Mouse (Mus musculus) bone marrow macrophage, adult 2 months (primary cell): ENCODE data around the gene Amer2. TPM values are rescaled to one million over a fixed set of nuclear protein-coding genes. Genes with fewer than 3 reads are reported as not detected.

ENCODE experiments used
- H3K27ac ChIP-seq: 2 replicates; pipeline ENCODE4 v1.5.1; 2012; ENCODE audit warnings: low read depth, low read length; ENCODE audit not compliant: insufficient read depth
- H3K4me1 ChIP-seq: 2 replicates; pipeline ENCODE4 v1.6.1; 2012; ENCODE audit warnings: low read length; ENCODE audit not compliant: control insufficient read depth, insufficient read depth
- H3K4me3 ChIP-seq: 2 replicates; pipeline ENCODE4 v1.5.1; 2012; ENCODE audit warnings: mild to moderate bottlenecking, low read length, moderate library complexity; ENCODE audit not compliant: insufficient read depth
- CTCF ChIP-seq: IDR thresholded peaks from 2 replicates; pipeline ENCODE4 v1.5.1; 2012; ENCODE audit warnings: low read depth, mild to moderate bottlenecking, low read length, moderate library complexity
- POLR2A ChIP-seq: IDR thresholded peaks from 2 replicates; pipeline ENCODE4 v1.6.1; 2012; ENCODE audit warnings: mild to moderate bottlenecking, low read depth, low read length, borderline replicate concordance
- polyA plus RNA-seq: library from polyadenylated mRNA; stranded (reverse); fragments of >200 nt; gene quantifications from 2 replicates; pipeline ENCODE4 v1.2.4, GENCODE M21; 2012; ENCODE audit not compliant: missing spikeins, insufficient read depth, insufficient read length

The Amer2 gene
- polyA plus RNA-seq, 1 experiment: 0.15 TPM

DNA sequence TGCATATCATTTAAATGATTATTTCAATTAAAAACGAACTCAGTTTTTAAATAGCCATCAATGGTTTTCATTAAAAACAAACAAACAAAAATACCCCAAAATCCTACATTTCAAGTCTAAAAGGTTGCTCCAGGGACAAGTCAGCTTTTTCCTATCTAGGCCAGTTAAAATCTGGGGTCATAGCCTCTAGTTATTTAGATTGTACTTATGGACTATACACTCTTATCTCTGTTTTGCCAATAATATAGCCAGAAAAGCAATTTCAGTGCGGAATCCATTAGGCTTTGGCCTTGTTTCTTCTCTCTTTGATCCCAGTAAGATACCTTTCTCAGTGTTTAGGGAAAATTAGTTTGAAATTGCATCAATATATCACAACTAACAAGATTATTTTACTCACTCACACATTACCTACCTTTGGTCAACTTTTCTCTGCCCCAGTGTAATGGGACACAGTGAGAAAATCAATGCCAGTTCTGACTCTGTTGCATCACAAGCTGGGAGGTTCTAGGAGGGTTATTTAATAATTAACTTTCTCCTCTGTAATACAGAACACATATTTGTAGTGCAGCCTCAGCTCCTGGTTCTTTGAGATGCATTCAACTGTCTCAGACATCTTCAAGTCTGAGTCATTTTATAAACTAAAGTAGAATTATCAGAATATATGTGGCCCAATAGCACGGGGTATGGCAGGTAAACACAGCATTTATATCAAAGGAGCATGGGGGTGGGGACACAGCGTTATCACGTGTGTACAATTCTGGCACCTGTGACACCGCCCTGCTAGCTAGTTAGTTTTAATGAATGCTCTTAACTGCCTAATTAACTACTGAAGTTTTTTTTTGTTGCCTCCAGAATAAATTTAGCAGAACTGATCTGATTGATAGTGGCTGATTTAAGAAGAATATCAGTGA lies 13.8 kb downstream of the Amer2 start:
- no peak overlapping the region for H3K27ac ChIP-seq
- H3K4me3 ChIP-seq: no peak overlapping the region
- no peaks in the 10 kb centered on the region for H3K4me1 ChIP-seq
- TF ChIP-seq CTCF (no peak), POLR2A (no peak)

DNA sequence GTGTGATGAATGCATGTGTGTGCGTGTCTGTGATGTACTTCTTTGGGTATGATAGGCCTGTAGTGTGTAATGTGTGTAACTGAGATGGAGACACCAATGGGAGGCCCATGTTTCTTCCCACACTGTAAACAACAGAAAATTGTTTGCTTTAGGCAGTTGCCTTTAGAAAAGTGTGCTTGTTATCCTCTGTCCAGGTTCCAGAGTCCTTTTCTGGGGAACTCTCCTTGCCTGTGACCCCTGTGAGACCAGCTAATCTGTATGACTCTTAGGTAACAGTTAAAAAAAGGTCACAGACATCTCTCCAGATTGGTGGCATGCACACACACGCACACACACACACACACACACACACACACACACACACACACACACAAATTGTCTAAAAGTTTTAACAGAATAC lies 15.3 kb downstream of the Amer2 start:
- no peaks in the 10 kb centered on the region for H3K4me1 ChIP-seq
- TF ChIP-seq POLR2A (no peak), CTCF (no peak)
- no peak overlapping the region for H3K4me3 ChIP-seq
- H3K27ac ChIP-seq: no peak overlapping the region

DNA sequence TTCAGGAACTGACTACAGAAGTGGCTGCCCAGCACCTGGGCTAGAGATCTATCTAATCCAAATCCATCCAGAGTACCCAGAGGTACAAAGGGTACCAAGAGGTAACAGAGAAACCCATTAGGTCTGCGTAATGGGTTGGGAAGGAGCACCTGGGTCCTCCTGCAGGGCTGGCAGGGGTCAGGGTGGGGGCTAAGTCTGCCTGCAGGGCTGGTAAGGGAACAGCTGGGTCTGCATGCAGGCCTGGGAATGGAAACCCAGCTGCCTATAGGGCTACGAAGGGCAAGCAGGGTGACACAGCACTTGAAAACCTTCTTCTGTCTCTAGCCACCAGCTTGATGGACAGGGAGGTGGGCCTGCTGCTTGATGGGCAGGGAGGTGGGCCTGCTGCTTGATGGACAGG lies 19.1 kb downstream of the Amer2 start:
- H3K4me3 ChIP-seq: no peak overlapping the region
- H3K4me1 ChIP-seq: no peaks in the 10 kb centered on the region
- TF ChIP-seq POLR2A (no peak), CTCF (no peak)
- no peak overlapping the region for H3K27ac ChIP-seq

DNA sequence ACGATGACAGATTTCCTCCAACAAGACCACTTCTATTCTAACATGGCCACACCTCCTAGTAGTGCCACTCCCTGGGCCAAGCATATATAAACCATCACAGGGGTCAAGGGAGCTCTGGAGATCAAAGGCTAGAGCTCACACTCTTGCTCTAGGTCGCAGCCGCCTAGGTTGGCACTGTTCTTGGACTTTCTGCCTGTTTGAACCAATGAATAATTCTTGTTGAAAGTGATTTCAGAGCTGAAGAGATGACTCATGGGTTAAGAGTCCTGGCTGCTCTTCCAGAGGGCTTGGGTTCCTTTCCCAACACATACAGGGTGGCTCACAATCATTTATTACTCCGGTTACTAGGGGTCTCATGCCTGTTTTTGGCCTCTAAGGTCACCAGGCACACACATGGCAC lies 24.3 kb downstream of the Amer2 start:
- no peaks in the 10 kb centered on the region for H3K4me1 ChIP-seq
- no peak overlapping the region for H3K27ac ChIP-seq
- no peak overlapping the region for H3K4me3 ChIP-seq
- no peak for TF ChIP-seq CTCF
- TF ChIP-seq POLR2A: no peak

DNA sequence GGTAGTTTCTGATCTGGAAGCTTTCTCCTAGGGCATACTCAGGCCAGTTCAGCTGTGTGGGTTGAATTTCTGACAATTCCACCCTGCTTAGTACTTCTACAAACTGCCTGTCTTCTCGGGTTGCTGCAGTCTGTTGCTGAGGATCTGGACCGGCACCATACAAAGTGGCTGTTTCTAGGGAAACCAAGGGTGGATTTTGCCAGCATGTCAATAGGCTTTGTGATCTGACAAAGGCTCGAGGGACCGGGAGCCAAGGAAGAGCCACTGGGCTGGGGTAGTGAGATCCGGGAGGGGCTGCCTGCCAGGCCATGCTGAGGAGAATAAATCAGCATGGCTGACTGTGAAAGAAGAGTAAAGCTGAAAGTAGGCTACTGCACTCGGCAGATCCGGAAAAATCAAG lies 25.8 kb downstream of the Amer2 start:
- Histone ChIP-seq H3K4me1 (no peaks in the 10 kb centered on the region), H3K4me3 (no peak overlapping the region), H3K27ac (no peak overlapping the region)
- TF ChIP-seq CTCF (no peak), POLR2A (no peak)

DNA sequence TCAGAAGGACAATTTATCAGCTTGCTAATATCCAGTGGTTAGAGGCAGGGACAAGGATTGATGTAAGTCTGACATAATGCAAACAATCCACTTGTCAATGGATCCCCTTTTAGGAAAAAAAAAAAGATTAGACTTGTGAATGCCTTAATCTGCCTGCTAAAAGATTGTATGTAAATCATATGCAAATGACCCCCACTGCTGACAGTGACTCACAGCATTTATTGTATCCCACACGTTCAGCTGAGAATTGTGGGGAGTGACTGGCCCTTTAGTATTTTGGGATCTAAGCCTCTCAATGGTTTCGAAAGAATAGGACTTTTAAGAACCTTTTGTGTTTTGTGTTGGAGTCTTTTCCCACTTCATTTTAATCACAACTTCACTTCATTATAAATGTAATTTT lies 30.2 kb downstream of the Amer2 start:
- TF ChIP-seq POLR2A (no peak), CTCF (no peak)
- H3K27ac ChIP-seq: no peak overlapping the region
- no peak overlapping the region for H3K4me3 ChIP-seq
- H3K4me1 ChIP-seq: no peaks in the 10 kb centered on the region

DNA sequence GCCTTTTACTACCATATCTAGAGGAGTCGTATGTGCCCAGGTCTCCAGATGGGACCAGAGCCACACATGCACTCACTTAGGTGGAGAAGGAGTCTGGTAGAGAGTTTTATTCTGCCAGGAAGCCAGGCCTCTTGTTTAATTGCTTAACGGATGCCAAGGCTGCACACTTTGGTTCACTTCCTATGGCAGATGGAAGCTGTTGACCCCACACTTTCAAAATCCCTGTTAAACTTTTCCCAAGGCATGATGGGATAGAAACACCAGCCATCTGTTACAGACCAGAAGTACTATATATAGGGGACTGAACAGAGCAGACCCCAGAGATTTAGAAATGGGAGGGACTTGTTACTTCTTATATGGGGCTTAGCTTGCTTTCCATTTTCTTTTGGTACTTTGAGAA lies 32.8 kb downstream of the Amer2 start:
- H3K4me1 ChIP-seq: peaks cover 6% of the 10 kb centered on the region; the same call in 1 of the 2 replicates
- H3K27ac ChIP-seq: no peak overlapping the region
- no peak for TF ChIP-seq CTCF
- TF ChIP-seq POLR2A: no peak
- no peak overlapping the region for H3K4me3 ChIP-seq

DNA sequence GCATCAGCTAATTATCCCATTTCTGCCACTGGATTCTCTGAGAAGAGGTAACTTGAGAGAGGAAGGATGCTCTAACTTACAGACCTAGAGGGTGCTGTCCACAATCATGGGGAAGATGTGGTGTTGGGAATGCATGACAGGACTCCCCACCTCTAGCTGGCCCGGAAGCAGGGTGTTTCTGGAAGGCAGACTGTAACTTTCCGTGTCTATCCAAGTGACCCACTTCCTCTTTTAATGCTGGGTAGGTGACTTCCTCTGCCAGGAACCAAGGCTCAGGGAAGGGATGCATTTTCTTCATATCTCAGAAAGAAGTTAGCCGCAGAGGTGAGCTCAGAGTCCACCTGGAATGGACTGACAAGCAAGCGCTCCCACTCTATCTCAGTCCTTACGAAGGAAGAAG lies 33.5 kb downstream of the Amer2 start:
- no peak for TF ChIP-seq POLR2A
- TF ChIP-seq CTCF: no peak
- H3K27ac ChIP-seq: no peak overlapping the region
- H3K4me3 ChIP-seq: no peak overlapping the region
- H3K4me1 ChIP-seq: peaks cover 6% of the 10 kb centered on the region; the same call in 1 of the 2 replicates

DNA sequence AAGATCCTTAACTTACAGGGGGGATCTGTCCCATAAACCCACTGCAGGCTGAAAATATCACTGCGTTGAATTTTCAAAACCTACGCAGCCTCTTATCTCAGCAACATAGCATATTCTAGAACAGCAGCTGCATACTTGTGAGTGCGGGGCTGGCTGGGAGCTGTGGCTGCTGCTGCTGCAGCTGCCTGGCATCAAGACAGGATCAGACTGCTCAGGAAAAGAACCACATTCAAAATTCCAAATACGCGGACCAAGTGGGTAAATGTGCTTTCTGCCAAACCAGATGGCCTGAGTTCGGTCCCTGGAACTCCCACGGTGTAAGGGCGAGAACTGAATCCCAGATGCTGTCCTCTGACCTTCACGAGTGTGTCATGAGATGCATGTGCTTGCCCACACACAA lies 34.3 kb downstream of the Amer2 start:
- TF ChIP-seq POLR2A: no peak
- no peak for TF ChIP-seq CTCF
- Histone ChIP-seq H3K4me3 (no peak overlapping the region), H3K27ac (no peak overlapping the region), H3K4me1 (peaks cover 6% of the 10 kb centered on the region; the same call in 1 of the 2 replicates)

DNA sequence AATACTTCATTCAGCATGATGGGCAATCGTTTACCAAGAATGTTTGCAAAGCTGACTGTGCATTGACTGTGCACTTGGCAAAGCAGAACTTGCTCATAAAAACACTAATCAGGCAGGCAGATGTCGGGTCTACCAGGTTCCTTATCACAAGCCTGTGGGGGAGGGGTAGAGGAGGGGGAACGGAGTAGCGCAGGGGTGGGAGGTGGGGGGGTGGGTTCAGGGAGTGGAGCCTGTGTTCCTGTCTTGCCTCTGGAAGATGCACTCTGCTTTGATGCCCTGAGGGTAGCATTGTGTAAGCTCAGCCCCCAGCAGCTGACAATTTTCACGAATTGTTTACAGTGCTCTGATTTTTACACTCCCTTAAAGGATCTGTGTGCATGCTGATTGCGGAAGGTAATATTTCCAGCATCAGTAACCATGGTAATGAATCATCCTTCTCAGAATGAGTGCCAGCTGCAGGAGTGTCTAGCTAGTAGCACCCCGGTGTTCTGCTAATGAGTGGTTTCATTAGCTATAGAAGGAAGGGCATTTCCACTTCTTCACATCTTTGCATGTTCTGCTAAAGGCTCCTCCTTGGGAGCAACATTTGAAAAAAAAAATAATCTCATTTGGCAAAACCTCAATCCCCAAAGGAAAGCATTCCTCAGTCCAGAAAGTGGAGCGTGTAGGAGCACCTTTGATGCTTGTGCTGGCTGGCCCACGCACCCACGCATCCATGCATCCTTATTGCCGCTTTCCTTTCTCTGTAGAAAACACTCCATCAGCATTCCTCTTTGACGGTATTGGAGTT lies 36.8 kb downstream of the Amer2 start:
- peaks cover 8% of the 10 kb centered on the region; the same call in 1 of the 2 replicates for H3K4me1 ChIP-seq
- no peak for TF ChIP-seq POLR2A
- no peak for TF ChIP-seq CTCF
- H3K4me3 ChIP-seq: no peak overlapping the region
- H3K27ac ChIP-seq: no peak overlapping the region
